Mouse (Mus musculus) bone marrow macrophage, adult 2 months (primary cell): ENCODE measurements at regions not wholly inside any gene's neighbourhood (a gene's known extent, or its start where the extent isn't known, plus 50 kb on each side); places are given as distances from the start of the nearest gene placed in this dataset.
A peak's percentile ranks its signal among the peaks of the same experiment; 100 is the strongest.

Experiments
- H3K27ac ChIP-seq: 2 replicates; pipeline ENCODE4 v1.5.1; 2012; ENCODE audit warnings: low read depth, low read length; ENCODE audit not compliant: insufficient read depth
- H3K4me1 ChIP-seq: 2 replicates; pipeline ENCODE4 v1.6.1; 2012; ENCODE audit warnings: low read length; ENCODE audit not compliant: control insufficient read depth, insufficient read depth
- H3K4me3 ChIP-seq: 2 replicates; pipeline ENCODE4 v1.5.1; 2012; ENCODE audit warnings: mild to moderate bottlenecking, low read length, moderate library complexity; ENCODE audit not compliant: insufficient read depth
- CTCF ChIP-seq: IDR thresholded peaks from 2 replicates; pipeline ENCODE4 v1.5.1; 2012; ENCODE audit warnings: low read depth, mild to moderate bottlenecking, low read length, moderate library complexity
- POLR2A ChIP-seq: IDR thresholded peaks from 2 replicates; pipeline ENCODE4 v1.6.1; 2012; ENCODE audit warnings: mild to moderate bottlenecking, low read depth, low read length, borderline replicate concordance

- TF ChIP-seq CTCF, result no peak
- TF ChIP-seq POLR2A, result no peak
- H3K4me3 ChIP-seq, result no peak overlapping the region
- H3K4me1 ChIP-seq, result peaks cover 38% of the 10 kb centered on the region
- no peak overlapping the region for H3K27ac ChIP-seq
Measured at GRCm38 (mm10) chr3:149347241-149347992, 357.1 kb upstream of the Adgrl2 start.

- no peak for TF ChIP-seq CTCF
- TF ChIP-seq POLR2A, result no peak
- no peak overlapping the region for H3K4me3 ChIP-seq
- no peak overlapping the region for H3K27ac ChIP-seq
- H3K4me1 ChIP-seq, result peaks cover 44% of the 10 kb centered on the region
Measured at GRCm38 (mm10) chr3:149342511-149342910, 352.2 kb upstream of the Adgrl2 start.

- TF ChIP-seq POLR2A (no peak), CTCF (no peak)
- Histone ChIP-seq H3K27ac (peak overlapping the region; percentile 57), H3K4me1 (peaks cover 37% of the 10 kb centered on the region), H3K4me3 (no peak overlapping the region)
Measured at GRCm38 (mm10) chr3:149339374-149339753, 349.0 kb upstream of the Adgrl2 start.

GRCm38 (mm10) chr3:149338684-149339373, 348.5 kb upstream of the Adgrl2 start:
- TF ChIP-seq CTCF (no peak), POLR2A (no peak)
- Histone ChIP-seq H3K4me1 (peaks cover 40% of the 10 kb centered on the region), H3K4me3 (no peak overlapping the region), H3K27ac (peak overlapping the region; percentile 82)

GRCm38 (mm10) chr3:149335259-149335658, 344.9 kb upstream of the Adgrl2 start:
- H3K4me1 ChIP-seq, result peaks cover 37% of the 10 kb centered on the region
- TF ChIP-seq CTCF, result no peak
- no peak for TF ChIP-seq POLR2A
- H3K27ac ChIP-seq, result no peak overlapping the region
- no peak overlapping the region for H3K4me3 ChIP-seq

- TF ChIP-seq CTCF (no peak), POLR2A (no peak)
- no peak overlapping the region for H3K4me3 ChIP-seq
- H3K27ac ChIP-seq, result no peak overlapping the region
- peaks cover 33% of the 10 kb centered on the region for H3K4me1 ChIP-seq
Measured at GRCm38 (mm10) chr3:149333607-149334006, 343.3 kb upstream of the Adgrl2 start.

GRCm38 (mm10) chr3:149333131-149333530, 342.8 kb upstream of the Adgrl2 start:
- Histone ChIP-seq H3K4me1 (peaks cover 35% of the 10 kb centered on the region), H3K4me3 (no peak overlapping the region), H3K27ac (no peak overlapping the region)
- TF ChIP-seq POLR2A, result no peak
- TF ChIP-seq CTCF, result no peak

GRCm38 (mm10) chr3:149332105-149332504, 341.8 kb upstream of the Adgrl2 start:
- no peak overlapping the region for H3K4me3 ChIP-seq
- TF ChIP-seq POLR2A, result no peak
- TF ChIP-seq CTCF, result no peak
- peaks cover 32% of the 10 kb centered on the region for H3K4me1 ChIP-seq
- no peak overlapping the region for H3K27ac ChIP-seq

GRCm38 (mm10) chr3:149331251-149331960, 341.1 kb upstream of the Adgrl2 start:
- peaks cover 35% of the 10 kb centered on the region for H3K4me1 ChIP-seq
- no peak overlapping the region for H3K4me3 ChIP-seq
- H3K27ac ChIP-seq, result no peak overlapping the region
- TF ChIP-seq POLR2A (no peak), CTCF (no peak)

- TF ChIP-seq POLR2A, result no peak
- TF ChIP-seq CTCF, result no peak
- Histone ChIP-seq H3K4me1 (peaks cover 39% of the 10 kb centered on the region), H3K4me3 (no peak overlapping the region), H3K27ac (no peak overlapping the region)
Measured at GRCm38 (mm10) chr3:149330716-149331115, 340.4 kb upstream of the Adgrl2 start.
